Mouse (Mus musculus): ENCODE results near the gene Cntfr. TPM values are rescaled to one million over a fixed set of nuclear protein-coding genes. Genes with fewer than 3 reads are reported as not detected.

The Cntfr gene
- total and polyA plus RNA-seq, 3 experiments: 0.33 to 1.7 TPM; not detected in 1

DNA sequence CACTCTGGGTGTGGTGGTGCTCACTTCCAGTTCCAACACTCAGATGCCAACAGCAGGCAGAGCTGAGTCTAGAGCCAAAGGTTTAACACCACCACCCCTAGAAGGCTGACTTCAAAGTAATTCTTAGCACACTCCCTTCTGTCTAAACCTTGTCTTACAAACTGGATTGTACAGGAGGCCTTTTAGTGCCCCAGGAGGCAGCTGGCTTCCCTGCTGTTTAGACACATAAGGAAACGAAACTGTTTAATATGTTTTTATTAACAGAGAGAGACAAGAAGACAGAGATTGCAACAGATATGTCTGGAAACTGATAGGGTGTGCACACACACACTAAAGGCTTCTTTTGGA lies 41.3 kb upstream of the Cntfr start:
- DNase-seq (ENCODE audit: low spot score): no peak
- no peaks in the 10 kb centered on the region for H3K9me3 ChIP-seq (replicated peaks)
- peaks cover 38% of the 10 kb centered on the region for H3K4me1 ChIP-seq (ENCODE audit: insufficient read depth, low read depth, low read length)
- no peak for TF ChIP-seq TAL1 (conservative IDR thresholded peaks at IDR 0.05; ENCODE audit: low read depth, low read length)
- TF ChIP-seq GATA1 (IDR thresholded peaks at IDR 0.05; ENCODE audit: borderline replicate concordance, low read length): no peak
- no peak for TF ChIP-seq GATA2 (IDR thresholded peaks at IDR 0.05; ENCODE audit: borderline replicate concordance, low read depth, low read length)
- TF ChIP-seq POLR2AphosphoS5 (IDR thresholded peaks at IDR 0.05; ENCODE audit: insufficient replicate concordance, low read depth, low read length): no peak
- TF ChIP-seq CTCF (IDR thresholded peaks at IDR 0.05; ENCODE audit: low read depth, low read length): no peak
- H3K36me3 ChIP-seq (replicated peaks): peaks cover 24% of the 10 kb centered on the region
- no peak overlapping the region for H3K4me3 ChIP-seq (ENCODE audit: low read depth, low read length)
- H3K27me3 ChIP-seq (ENCODE audit: insufficient read depth, low read length): peaks cover 10% of the 10 kb centered on the region
- ATAC-seq (ENCODE audit: extremely low read depth, insufficient number of reproducible peaks, low FRiP score, poor library complexity, severe bottlenecking): no peak

DNA sequence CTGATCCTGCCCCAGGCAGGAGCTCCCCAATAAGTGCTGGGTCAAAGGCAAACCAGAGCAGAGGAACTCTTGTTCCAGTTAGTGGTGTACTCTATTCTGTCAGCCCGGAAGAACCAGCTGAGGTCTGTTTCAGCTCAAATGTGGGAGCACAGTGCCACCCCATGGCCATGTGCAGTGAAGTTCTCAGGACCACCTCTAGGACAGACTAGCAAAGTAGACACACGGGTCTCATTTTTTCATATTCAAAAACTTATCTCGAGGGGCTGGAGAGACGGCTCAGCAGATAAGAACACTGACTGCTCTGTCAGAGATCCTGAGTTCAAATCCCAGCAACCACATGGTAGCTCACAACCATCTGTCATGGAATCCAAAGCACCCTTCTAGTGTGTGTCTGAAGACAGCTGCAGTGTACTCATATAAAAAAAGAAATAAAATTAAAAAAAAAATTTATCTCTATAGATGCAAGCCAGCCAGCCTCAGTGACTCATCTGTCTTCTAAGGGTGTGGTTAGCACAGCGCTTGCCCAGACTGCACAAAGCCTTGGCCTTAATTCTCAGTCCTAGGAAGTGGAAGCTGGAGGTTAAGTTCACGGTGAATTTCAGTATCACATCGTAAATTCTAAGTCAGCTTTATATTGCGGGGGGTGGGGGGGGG lies 40.8 kb upstream of the Cntfr start:
- DNase-seq (ENCODE audit: low spot score): peak; percentile 60

DNA sequence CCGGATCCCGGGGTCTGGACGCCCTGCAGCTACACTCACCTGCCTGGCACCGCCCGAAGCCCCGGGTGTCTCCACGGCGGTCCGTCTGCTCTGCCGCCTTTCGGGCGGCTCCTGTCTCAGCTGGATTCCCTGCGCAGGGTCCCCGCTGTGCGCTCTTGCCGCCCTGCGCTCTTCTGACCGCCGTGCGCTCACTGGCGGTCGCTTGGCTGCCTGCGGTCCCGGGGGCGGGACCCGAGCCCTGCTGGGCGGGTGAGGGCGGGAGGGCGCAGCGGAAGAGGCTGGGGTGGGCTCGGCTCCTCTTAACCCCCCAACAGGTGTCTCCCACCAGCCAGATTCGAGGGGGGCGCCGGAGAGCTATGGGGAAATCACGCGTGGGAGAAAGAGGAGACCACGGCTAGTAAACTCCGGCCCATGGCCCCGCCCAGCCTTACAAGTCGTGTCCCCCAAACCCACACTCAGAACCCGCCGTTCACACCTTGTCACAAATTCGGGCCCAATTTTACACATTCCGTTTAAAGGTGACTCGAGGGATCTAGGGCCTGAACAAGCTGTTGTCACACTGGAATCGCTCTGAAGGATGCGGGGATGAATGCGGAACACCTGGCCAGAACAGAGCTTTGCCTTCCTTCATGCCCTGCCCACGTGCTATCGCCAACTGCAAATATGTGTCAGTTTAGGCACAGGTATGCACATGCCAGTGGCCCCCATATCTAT lies 34.3 kb upstream of the Cntfr start, which contains the start of gene Arid3c:
Gene Arid3c, minus strand, starts transcription at position 91 of the 714 bp plus-strand sequence.
- DNase-seq (ENCODE audit: low spot score) (no peak), ATAC-seq (ENCODE audit: extremely low read depth, insufficient number of reproducible peaks, low FRiP score, poor library complexity, severe bottlenecking) (no peak)
- H3K4me3 ChIP-seq (ENCODE audit: low read depth, low read length): no peak within 1 kb of the TSS; the same call in 1 of the 2 replicates

More for the DNA sequence above, 40.8 kb upstream of the Cntfr start:
- peaks cover 38% of the 10 kb centered on the region for H3K4me1 ChIP-seq (ENCODE audit: insufficient read depth, low read depth, low read length)
- peak; percentile 46; the same call in 1 of the 2 replicates for ATAC-seq (ENCODE audit: extremely low read depth, insufficient number of reproducible peaks, low FRiP score, poor library complexity, severe bottlenecking)
- H3K9me3 ChIP-seq (replicated peaks): no peaks in the 10 kb centered on the region
- peaks cover 15% of the 10 kb centered on the region for H3K27me3 ChIP-seq (ENCODE audit: insufficient read depth, low read length)
- no peak overlapping the region for H3K4me3 ChIP-seq (ENCODE audit: low read depth, low read length)
- no peak for TF ChIP-seq GATA1 (IDR thresholded peaks at IDR 0.05; ENCODE audit: borderline replicate concordance, low read length)
- TF ChIP-seq CTCF (IDR thresholded peaks at IDR 0.05; ENCODE audit: low read depth, low read length): peak; percentile 40
- H3K36me3 ChIP-seq (replicated peaks): peaks cover 24% of the 10 kb centered on the region

GRCm38 (mm10) chr4:41726826-41727621 lies 30.1 kb upstream of the Cntfr start:
- Histone ChIP-seq H3K4me3 (ENCODE audit: low read depth, low read length) (no peak overlapping the region), H3K27me3 (ENCODE audit: insufficient read depth, low read length) (peaks cover 62% of the 10 kb centered on the region), H3K4me1 (ENCODE audit: insufficient read depth, low read depth, low read length) (peaks cover 26% of the 10 kb centered on the region), H3K36me3 (replicated peaks) (no peaks in the 10 kb centered on the region), H3K9me3 (replicated peaks) (no peaks in the 10 kb centered on the region)
- TF ChIP-seq GATA2 (IDR thresholded peaks at IDR 0.05; ENCODE audit: borderline replicate concordance, low read depth, low read length) (no peak), POLR2AphosphoS5 (IDR thresholded peaks at IDR 0.05; ENCODE audit: insufficient replicate concordance, low read depth, low read length) (no peak), TAL1 (conservative IDR thresholded peaks at IDR 0.05; ENCODE audit: low read depth, low read length) (no peak), GATA1 (IDR thresholded peaks at IDR 0.05; ENCODE audit: borderline replicate concordance, low read length) (no peak), CTCF (IDR thresholded peaks at IDR 0.05; ENCODE audit: low read depth, low read length) (no peak)
- ATAC-seq (ENCODE audit: extremely low read depth, insufficient number of reproducible peaks, low FRiP score, poor library complexity, severe bottlenecking) (no peak), DNase-seq (ENCODE audit: low spot score) (no peak)

More for the DNA sequence above, 34.3 kb upstream of the Cntfr start, which contains the start of gene Arid3c:
- H3K9me3 ChIP-seq (replicated peaks): no peaks in the 10 kb centered on the region
- H3K4me1 ChIP-seq (ENCODE audit: insufficient read depth, low read depth, low read length): peaks cover 13% of the 10 kb centered on the region
- H3K36me3 ChIP-seq (replicated peaks): no peaks in the 10 kb centered on the region
- TF ChIP-seq POLR2AphosphoS5 (IDR thresholded peaks at IDR 0.05; ENCODE audit: insufficient replicate concordance, low read depth, low read length) (no peak), CTCF (IDR thresholded peaks at IDR 0.05; ENCODE audit: low read depth, low read length) (no peak), GATA1 (IDR thresholded peaks at IDR 0.05; ENCODE audit: borderline replicate concordance, low read length) (no peak), TAL1 (conservative IDR thresholded peaks at IDR 0.05; ENCODE audit: low read depth, low read length) (no peak), GATA2 (IDR thresholded peaks at IDR 0.05; ENCODE audit: borderline replicate concordance, low read depth, low read length) (no peak)
- H3K27me3 ChIP-seq (ENCODE audit: insufficient read depth, low read length): peaks cover 73% of the 10 kb centered on the region

- H3K36me3 ChIP-seq (replicated peaks): peaks cover 29% of the 10 kb centered on the region
- H3K4me1 ChIP-seq (ENCODE audit: insufficient read depth, low read depth, low read length): peaks cover 29% of the 10 kb centered on the region
- no peaks in the 10 kb centered on the region for H3K9me3 ChIP-seq (replicated peaks)
- peaks cover 25% of the 10 kb centered on the region for H3K27me3 ChIP-seq (ENCODE audit: insufficient read depth, low read length)
- DNase-seq (ENCODE audit: low spot score) (peak; percentile 95), ATAC-seq (ENCODE audit: extremely low read depth, insufficient number of reproducible peaks, low FRiP score, poor library complexity, severe bottlenecking) (peak; percentile 99)
- peak within 1 kb of the TSS; percentile 82 for H3K4me3 ChIP-seq (ENCODE audit: low read depth, low read length)
- TF ChIP-seq TAL1 (conservative IDR thresholded peaks at IDR 0.05; ENCODE audit: low read depth, low read length) (no peak), POLR2AphosphoS5 (IDR thresholded peaks at IDR 0.05; ENCODE audit: insufficient replicate concordance, low read depth, low read length) (no peak), CTCF (IDR thresholded peaks at IDR 0.05; ENCODE audit: low read depth, low read length) (no peak), GATA2 (IDR thresholded peaks at IDR 0.05; ENCODE audit: borderline replicate concordance, low read depth, low read length) (no peak), GATA1 (IDR thresholded peaks at IDR 0.05; ENCODE audit: borderline replicate concordance, low read length) (no peak)
Observed at GRCm38 (mm10) chr4:41722918-41723351, 26.0 kb upstream of the Cntfr start, which contains the start of gene Dctn3. Gene Dctn3, minus strand, starts transcription at chr4:41723170.

- H3K9me3 ChIP-seq (replicated peaks): no peaks in the 10 kb centered on the region
- peaks cover 75% of the 10 kb centered on the region for H3K36me3 ChIP-seq (replicated peaks)
- no peak for TF ChIP-seq POLR2AphosphoS5 (IDR thresholded peaks at IDR 0.05; ENCODE audit: insufficient replicate concordance, low read depth, low read length)
- no peak for TF ChIP-seq GATA2 (IDR thresholded peaks at IDR 0.05; ENCODE audit: borderline replicate concordance, low read depth, low read length)
- no peak for TF ChIP-seq TAL1 (conservative IDR thresholded peaks at IDR 0.05; ENCODE audit: low read depth, low read length)
- no peak for TF ChIP-seq CTCF (IDR thresholded peaks at IDR 0.05; ENCODE audit: low read depth, low read length)
- no peak for TF ChIP-seq GATA1 (IDR thresholded peaks at IDR 0.05; ENCODE audit: borderline replicate concordance, low read length)
- no peak for ATAC-seq (ENCODE audit: extremely low read depth, insufficient number of reproducible peaks, low FRiP score, poor library complexity, severe bottlenecking)
- no peaks in the 10 kb centered on the region for H3K27me3 ChIP-seq (ENCODE audit: insufficient read depth, low read length)
- no peak for DNase-seq (ENCODE audit: low spot score)
- H3K4me1 ChIP-seq (ENCODE audit: insufficient read depth, low read depth, low read length): peaks cover 38% of the 10 kb centered on the region
- H3K4me3 ChIP-seq (ENCODE audit: low read depth, low read length): no peak overlapping the region
Observed at GRCm38 (mm10) chr4:41716834-41717233, 19.9 kb upstream of the Cntfr start.
